Mouse (Mus musculus): Measurements from ENCODE around the gene Pip4k2a.

DNA sequence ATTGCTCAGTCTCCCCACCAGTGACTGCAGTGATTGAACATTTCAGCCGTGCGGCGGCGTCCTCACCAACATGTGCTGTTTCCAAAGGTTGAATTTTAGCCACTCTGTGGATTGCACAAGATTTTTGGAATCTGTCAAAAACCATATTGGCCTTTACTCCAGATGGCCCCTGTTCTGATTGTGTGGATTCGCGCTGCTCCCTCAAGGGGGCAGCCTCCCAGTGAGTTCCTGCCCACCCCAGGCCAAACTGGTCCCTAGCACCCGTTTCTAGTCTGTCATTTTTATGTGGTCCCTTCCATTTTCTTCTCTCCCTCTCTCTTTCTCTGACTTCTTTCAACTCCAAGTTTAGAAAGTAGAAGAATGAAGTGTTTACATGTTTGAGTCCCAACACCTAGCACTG is 178.4 kb downstream of the Pip4k2a start:
- TF ChIP-seq CTCF (IDR thresholded peaks at IDR 0.05; ENCODE audit: control insufficient read depth, insufficient read depth, insufficient read length) (no peak), CEBPB (IDR thresholded peaks at IDR 0.05; ENCODE audit: low read depth) (no peak)

All from C2C12 (cell line).